Mouse (Mus musculus): ENCODE data around the gene Gne.
"Not testable (repeated sequence)": the region's sequence is repeated elsewhere in the genome, so short reads cannot be mapped to it uniquely, and the experiment has no call there.

The Gne gene

DNA sequence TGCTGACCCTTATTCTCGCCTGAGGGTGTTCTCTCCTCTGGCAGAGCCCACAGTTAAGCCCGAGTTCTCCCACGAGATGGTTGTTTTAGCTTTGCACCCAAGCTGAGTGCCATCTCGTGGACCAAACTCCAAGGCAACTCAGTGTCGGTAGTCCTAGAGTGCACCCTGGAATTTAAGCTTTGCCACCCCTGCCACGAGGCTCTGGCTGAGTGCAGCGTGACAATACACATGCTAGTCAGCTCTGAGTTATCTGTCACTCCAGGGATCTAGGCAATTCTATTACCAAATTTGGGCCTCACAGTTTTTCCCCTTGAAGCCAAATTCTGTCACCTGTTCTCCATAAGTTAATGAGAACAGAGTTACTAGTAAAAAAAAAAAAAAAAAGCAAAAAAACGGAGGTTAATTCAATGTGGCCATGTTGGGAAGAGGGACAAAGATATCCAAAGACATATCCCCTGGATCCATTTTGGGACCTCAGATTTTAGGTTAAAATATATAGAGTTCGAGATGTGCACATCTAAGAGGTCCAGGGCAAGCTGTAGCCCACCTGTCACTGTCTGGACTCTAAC is 11.0 kb downstream of the Gne start:
- DNase-seq (ENCODE audit: low spot score in 2 of 2), result no peak

GRCm38 (mm10) chr4:44072146-44072872 is 11.7 kb downstream of the Gne start:
- peak; percentile 90 to 92 for DNase-seq (ENCODE audit: low spot score in 2 of 2)

DNA sequence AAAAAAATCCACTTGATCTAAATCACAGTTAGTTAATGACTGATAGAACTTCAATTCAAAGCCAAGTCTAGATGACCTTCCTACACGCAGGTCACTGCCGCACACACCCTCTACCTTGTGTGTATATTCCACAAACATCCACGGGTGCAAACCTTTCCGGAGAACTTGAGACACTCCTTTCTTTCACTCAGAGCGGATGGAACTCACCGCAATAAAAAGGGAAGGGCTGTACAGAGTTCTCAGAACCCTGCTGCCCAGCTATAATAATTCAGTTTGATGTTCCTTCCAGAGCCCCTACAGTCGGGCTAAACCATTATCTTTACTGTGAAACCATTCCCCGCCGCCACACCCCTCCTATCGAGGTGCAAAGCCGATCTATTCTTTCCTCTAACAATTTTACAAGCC is 12.2 kb downstream of the Gne start:
- DNase-seq (ENCODE audit: low spot score in 2 of 2), result peak in 1 of 2 experiments; percentile 12

DNA sequence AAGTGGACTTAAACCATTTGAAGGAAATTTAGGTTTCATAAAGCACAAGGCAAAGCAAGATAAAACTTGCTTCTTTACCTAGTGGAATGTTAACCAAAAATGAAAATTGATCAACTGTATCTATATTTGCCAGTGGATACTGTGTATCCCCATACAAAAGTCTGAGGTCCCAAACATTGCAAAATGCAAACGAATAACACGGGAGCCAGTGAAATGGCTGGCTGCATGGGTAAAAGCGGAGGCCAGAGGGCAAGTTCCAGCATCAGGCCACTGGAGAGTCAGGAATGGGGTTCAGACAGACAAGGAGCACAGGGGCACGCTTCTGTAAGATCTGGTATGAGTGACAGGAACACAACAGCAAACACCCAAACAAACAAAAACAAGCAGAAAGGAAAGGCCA is 13.3 kb downstream of the Gne start:
- no peak for DNase-seq (ENCODE audit: low spot score in 2 of 2)

- no peak for DNase-seq (ENCODE audit: low spot score in 2 of 2)
These were observed 14.6 kb downstream of the Gne start for GRCm38 (mm10) chr4:44069411-44069810.

GRCm38 (mm10) chr4:44068736-44069135 is 15.2 kb downstream of the Gne start:
- no peak for DNase-seq (ENCODE audit: low spot score in 2 of 2)

- DNase-seq (ENCODE audit: low spot score in 2 of 2), result no peak
These were observed 17.1 kb downstream of the Gne start for GRCm38 (mm10) chr4:44066891-44067290.

DNA sequence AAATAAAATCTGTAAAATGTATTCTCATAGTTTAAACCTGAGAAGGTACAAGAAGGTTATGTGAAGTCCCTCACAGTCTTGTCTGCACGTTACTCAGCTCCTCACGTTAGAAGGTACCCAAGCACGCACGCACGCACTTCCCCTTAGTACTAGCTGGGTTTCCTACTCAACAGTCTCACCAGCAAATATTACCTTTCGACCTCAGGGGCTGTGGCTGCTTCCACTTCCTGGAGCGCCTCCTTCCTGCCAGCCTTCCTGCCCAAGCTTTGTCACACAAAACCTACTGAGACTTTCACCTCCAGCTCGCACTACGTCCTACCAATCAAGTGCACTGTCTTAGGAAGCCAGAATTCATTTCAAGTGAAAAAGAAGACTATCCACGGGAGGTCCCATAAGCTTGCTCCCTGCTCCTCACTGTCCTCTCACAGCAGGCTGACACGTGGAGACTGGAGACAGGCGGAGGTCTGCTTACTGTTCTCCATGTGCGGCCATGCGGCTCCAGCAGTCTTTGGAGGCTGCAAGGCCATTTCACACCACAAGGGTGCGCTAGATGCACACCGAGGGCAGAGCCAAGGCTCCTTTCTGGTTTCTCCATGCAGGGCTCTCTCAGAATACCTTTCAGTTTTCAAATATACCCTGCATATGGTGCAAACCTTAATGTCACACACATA is 18.5 kb downstream of the Gne start:
- DNase-seq (ENCODE audit: low spot score in 2 of 2), result peak; percentile 89 to 96

- DNase-seq (ENCODE audit: low spot score in 2 of 2), result peak in 1 of 2 experiments; percentile 22
These were observed 21.2 kb downstream of the Gne start for GRCm38 (mm10) chr4:44062816-44063215.

DNA sequence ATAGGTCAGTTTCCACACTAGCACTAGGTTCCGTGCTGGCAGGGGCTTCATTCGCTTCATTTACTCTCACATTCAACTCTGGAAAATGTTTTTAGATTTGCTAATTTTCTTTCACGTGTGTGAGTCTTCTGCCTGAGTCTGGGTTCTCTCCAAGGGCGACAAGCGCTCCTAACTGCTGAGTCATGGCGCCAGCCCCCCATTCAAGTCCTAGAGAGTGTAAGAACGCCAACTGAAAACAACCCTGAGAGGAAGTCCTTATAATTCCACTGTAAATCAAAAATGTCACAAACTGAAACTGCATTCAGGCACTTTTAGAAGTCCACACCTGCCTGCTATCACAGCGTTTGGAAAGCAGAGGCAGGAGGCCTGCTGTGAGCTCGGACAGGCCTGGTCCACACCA is 21.9 kb downstream of the Gne start:
- peak; percentile 26 to 43 for DNase-seq (ENCODE audit: low spot score in 2 of 2)

DNA sequence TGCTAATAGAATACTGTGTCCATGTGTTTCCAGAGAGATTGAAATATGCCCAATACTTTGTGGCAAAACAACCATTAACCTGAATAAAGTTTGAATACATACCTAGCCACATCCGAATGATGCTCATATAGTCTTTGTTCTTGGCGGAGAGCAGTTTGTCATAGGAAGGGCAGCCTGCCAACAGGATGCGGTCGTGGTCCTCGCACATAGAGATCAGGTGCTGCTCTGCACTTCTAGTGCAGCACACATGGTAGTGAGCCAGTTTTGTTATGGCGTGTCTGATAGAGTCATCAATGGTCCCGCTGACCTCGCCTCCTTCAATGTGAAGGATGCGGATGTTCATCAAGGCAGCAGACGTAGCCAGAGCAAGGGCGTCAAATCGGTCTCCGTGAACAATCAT is 24.3 kb downstream of the Gne start:
- no peak for DNase-seq (ENCODE audit: low spot score in 2 of 2)

- no peak for DNase-seq (ENCODE audit: low spot score in 2 of 2)
These were observed 34.2 kb downstream of the Gne start for GRCm38 (mm10) chr4:44049812-44050211.

DNA sequence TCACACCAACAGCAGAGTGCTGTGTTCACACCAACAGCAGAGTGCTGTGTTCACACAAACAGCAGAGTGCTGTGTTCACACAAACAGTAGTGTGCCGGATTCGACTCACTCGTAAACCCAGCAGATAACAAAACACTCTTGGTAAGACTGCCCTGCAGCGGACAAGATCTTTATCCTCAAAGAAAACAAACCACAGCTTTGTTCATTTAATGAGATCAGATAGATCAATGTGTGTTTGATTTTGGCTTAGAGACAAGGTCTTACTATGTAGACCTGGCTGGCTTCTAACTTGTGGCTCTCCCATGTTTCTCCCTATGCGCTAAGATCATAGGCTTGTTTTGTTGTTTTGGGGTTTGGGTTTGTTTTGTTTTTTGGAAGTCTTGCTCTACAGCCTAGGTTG is 37.9 kb downstream of the Gne start:
- no peak for DNase-seq (ENCODE audit: low spot score in 2 of 2)

- no peak for DNase-seq (ENCODE audit: low spot score in 2 of 2)
These were observed 39.2 kb downstream of the Gne start for GRCm38 (mm10) chr4:44044685-44045356.

GRCm38 (mm10) chr4:44043182-44043581 is 40.8 kb downstream of the Gne start:
- DNase-seq (ENCODE audit: low spot score in 2 of 2), result not testable (repeated sequence)

GRCm38 (mm10) chr4:44042429-44042828 is 41.5 kb downstream of the Gne start:
- DNase-seq (ENCODE audit: low spot score in 2 of 2), result no peak

DNA sequence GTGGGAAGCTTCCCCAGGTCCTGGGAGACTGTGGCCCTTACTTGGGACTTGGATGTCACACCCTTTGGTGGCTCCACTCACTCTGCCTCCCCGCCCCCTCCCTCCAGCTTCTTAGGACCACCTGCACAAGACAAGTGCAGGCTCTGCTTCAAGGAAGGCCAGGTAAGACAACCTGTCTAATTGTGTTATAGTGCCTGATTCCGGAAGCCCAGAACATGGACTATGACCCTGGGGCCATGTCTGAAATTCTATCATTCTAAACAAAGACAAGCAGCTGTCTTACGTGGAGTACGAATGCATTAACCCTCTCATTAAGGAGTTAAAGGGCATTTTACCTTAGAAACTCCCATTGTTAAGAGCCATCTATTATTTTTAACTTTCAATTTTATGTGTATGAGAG is 43.2 kb downstream of the Gne start:
- no peak for DNase-seq (ENCODE audit: low spot score in 2 of 2)

DNA sequence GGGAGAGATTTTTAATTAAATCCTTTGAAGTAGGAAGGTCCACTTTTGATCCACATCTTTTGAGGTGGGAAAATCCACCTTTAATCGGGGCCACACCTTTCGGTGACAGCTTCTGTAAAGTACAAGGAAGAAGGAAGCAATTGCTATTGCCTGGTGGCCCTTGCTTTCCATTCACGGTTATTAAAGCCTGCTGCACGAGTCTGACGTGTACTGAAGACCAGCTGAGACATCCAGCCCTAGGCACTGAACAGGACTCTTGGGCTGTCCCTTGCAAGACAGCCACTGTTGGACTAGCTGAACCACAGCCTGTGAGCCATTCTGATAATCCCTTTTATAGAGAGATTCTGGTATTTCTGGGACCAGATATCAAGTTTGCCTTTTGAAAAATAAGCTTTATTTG is 47.5 kb downstream of the Gne start:
- no peak for DNase-seq (ENCODE audit: low spot score in 2 of 2)

DNA sequence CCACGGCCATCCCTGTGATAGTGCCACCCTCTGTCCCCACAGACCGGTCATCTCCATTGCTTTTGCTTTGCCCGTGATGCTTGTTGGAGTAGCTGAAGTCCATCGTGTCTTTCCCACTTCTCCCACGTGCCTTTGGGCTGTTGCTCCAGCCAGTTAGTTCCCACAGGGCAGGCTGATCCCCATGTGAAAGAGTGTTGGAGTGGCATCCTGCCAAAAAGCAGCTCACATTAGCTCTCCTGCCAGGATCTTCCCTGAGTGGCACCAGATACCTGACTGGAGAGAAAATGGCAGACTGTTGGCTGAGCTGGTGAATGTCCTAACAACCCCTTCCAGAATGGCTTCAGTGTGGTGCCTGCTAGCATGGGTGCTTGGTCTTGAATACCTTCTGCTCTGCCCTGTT is 52.5 kb downstream of the Gne start:
- peak in 1 of 2 experiments; percentile 27 for DNase-seq (ENCODE audit: low spot score in 2 of 2)

GRCm38 (mm10) chr4:44029661-44030066 is 54.3 kb downstream of the Gne start:
- peak in 1 of 2 experiments; percentile 22 for DNase-seq (ENCODE audit: low spot score in 2 of 2)

GRCm38 (mm10) chr4:44028303-44029135 is 55.5 kb downstream of the Gne start:
- DNase-seq (ENCODE audit: low spot score in 2 of 2), result peak; percentile 66 to 68

- DNase-seq (ENCODE audit: low spot score in 2 of 2), result no peak
These were observed 58.4 kb downstream of the Gne start for GRCm38 (mm10) chr4:44025570-44025969.
